Mouse (Mus musculus): ENCODE results near the gene Tmem131. TPM values are rescaled to one million over a fixed set of nuclear protein-coding genes. Genes with fewer than 3 reads are reported as not detected.
"Not testable (repeated sequence)": the region's sequence is repeated elsewhere in the genome, so short reads cannot be mapped to it uniquely, and the experiment has no call there.

Gene Tmem131
- polyA plus RNA-seq, 1 experiment from 2014 or later, result 13.1 TPM

DNA sequence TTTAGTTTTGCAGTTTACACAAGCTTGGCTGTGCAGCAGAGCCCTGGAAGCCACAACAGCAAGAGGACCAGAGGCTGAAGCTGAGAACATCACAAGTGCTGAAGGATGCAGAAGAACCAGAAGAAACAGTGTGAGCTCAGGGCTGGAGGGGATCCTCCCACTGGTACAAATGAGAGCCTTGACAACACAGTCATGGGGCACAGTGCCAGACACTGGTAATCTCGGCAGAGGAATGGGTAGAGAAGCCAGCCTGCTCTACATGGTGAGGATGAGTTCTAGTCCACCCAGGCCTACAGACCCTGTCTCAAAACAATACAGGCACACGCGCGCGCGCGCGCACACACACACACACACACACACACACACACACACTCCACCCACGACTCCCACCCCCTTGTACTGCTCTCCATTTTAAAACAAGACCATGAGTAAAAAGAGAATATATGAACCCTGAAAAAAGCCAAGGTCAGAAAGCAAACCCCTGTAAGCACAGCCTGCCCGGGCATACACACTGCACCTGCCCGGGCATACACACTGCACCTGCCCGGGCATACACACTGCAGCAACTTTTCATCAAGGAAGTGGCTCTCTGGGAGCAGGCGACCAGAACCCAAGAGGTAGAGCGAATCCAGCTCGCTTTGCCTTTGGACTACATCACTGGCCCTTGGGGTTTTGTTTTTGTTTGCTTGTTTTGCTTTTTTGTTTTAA, 39.9 kb downstream of the Tmem131 start:
- 88% methylated on average over 15 of the region's 15 CpGs for WGBS
- no peak for ATAC-seq (ENCODE audit: insufficient read depth, low FRiP score)
- H3K9me3 ChIP-seq (replicated peaks; ENCODE audit: control insufficient read depth, low read length), result no peaks in the 10 kb centered on the region
- no peaks in the 10 kb centered on the region for H3K36me3 ChIP-seq (ENCODE audit: control insufficient read depth, insufficient read depth, low read length)
- no peak overlapping the region for H3K4me2 ChIP-seq (ENCODE audit: low read depth, low read length)
- H3K4me1 ChIP-seq (ENCODE audit: control insufficient read depth, insufficient read depth, low read length), result peaks cover 16% of the 10 kb centered on the region; the same call in 1 of the 2 replicates
- H3K9ac ChIP-seq (ENCODE audit: low read length), result no peak overlapping the region
- no peak overlapping the region for H3K4me3 ChIP-seq (replicated peaks; ENCODE audit: low read length)
- H3K27me3 ChIP-seq (ENCODE audit: control insufficient read depth, insufficient read depth, low read length), result no peaks in the 10 kb centered on the region
- H3K27ac ChIP-seq (ENCODE audit: low read length), result peak overlapping the region; percentile 33; the same call in 1 of the 2 replicates

DNA sequence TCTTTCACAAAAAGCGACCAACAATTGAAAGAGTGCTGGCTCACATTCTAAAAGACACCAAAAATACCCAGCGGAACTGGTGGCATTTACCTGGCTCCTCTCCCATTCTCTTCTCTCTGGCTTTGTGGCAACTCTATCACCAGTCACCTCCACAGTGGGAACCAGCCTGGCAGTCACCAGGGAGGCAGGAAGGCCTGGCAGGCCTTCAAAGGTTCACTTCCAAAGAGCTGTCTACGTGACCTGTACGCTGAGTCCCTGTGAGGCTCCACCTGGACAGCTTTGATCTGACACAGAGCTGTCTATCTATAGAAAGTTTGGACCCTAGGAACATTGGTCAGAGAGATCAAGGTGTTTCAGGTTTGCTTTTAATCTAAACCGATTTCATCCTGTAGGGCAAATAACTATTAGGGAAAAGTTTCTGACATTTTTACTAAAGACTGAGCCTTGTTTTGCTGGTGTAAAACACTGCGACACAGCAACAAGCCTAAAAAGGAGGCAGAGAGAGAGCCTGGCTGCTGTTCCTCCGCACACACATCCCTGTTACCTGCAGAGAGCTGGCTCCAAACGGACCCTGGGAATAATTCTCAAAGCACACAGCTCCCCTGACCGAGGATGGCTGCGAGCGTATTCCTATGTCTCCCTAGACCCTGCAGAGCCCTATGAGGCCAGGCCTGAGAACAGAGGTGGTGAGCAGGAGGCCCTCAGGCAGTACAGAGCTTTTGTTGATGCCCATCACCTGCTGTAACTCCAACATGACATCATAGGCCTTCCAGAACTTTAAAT, 40.7 kb downstream of the Tmem131 start:
- Histone ChIP-seq H3K27me3 (ENCODE audit: control insufficient read depth, insufficient read depth, low read length) (no peaks in the 10 kb centered on the region), H3K9me3 (replicated peaks; ENCODE audit: control insufficient read depth, low read length) (no peaks in the 10 kb centered on the region), H3K36me3 (ENCODE audit: control insufficient read depth, insufficient read depth, low read length) (no peaks in the 10 kb centered on the region), H3K4me1 (ENCODE audit: control insufficient read depth, insufficient read depth, low read length) (peaks cover 16% of the 10 kb centered on the region; the same call in 1 of the 2 replicates), H3K27ac (ENCODE audit: low read length) (no peak overlapping the region), H3K4me3 (replicated peaks; ENCODE audit: low read length) (no peak overlapping the region), H3K4me2 (ENCODE audit: low read depth, low read length) (no peak overlapping the region), H3K9ac (ENCODE audit: low read length) (no peak overlapping the region)
- 83% methylated on average over 11 of the region's 11 CpGs for WGBS
- no peak for ATAC-seq (ENCODE audit: insufficient read depth, low FRiP score)

DNA sequence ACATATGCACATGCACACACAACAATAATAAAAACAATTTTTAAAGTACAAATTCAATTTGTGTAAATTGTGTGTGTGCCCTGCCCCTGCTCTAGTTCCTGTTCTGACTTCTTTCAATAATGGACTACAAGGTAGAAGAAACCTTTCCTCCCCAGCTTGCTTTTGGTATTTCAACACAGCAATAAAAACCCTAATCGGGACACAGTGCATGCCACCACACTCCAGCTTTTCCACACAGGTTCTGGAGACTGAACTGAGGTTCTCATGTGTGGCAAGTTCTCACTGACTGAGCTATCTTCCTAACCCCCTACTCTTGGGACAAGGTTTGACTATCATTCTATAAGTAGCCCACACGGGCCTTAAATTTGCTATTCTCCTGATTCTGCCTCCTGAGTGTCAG, 43.8 kb downstream of the Tmem131 start:
- Histone ChIP-seq H3K27me3 (ENCODE audit: control insufficient read depth, insufficient read depth, low read length) (no peaks in the 10 kb centered on the region), H3K4me1 (ENCODE audit: control insufficient read depth, insufficient read depth, low read length) (peaks cover 10% of the 10 kb centered on the region; the same call in 1 of the 2 replicates), H3K36me3 (ENCODE audit: control insufficient read depth, insufficient read depth, low read length) (no peaks in the 10 kb centered on the region), H3K9ac (ENCODE audit: low read length) (no peak overlapping the region), H3K4me3 (replicated peaks; ENCODE audit: low read length) (no peak overlapping the region), H3K9me3 (replicated peaks; ENCODE audit: control insufficient read depth, low read length) (no peaks in the 10 kb centered on the region), H3K27ac (ENCODE audit: low read length) (no peak overlapping the region), H3K4me2 (ENCODE audit: low read depth, low read length) (no peak overlapping the region)
- WGBS, result 87% methylated on average over 2 of the region's 2 CpGs
- no peak for ATAC-seq (ENCODE audit: insufficient read depth, low FRiP score)

DNA sequence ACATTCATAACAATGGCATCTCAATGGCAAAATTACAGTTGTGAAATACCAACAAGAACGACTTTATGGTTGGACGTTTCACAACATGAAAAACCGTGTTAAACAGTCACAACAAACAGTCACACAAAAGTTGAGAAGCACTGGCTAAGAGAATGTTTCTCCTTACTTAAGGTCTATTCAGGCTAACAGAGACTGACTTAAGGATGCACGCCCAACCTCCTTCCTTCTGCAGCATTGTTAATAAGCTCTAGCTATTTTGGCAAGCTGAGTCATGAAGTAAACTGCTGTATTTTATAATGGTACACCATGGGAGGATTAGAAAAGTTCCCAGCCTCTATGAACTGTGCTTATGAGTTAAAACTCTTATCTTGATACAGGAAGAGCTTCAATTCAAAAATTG, 47.0 kb downstream of the Tmem131 start:
- no peak overlapping the region for H3K4me2 ChIP-seq (ENCODE audit: low read depth, low read length)
- H3K36me3 ChIP-seq (ENCODE audit: control insufficient read depth, insufficient read depth, low read length), result no peaks in the 10 kb centered on the region
- peaks cover 2% of the 10 kb centered on the region; the same call in 1 of the 2 replicates for H3K4me1 ChIP-seq (ENCODE audit: control insufficient read depth, insufficient read depth, low read length)
- no peaks in the 10 kb centered on the region for H3K27me3 ChIP-seq (ENCODE audit: control insufficient read depth, insufficient read depth, low read length)
- no peak overlapping the region for H3K27ac ChIP-seq (ENCODE audit: low read length)
- ATAC-seq (ENCODE audit: insufficient read depth, low FRiP score), result no peak
- H3K4me3 ChIP-seq (replicated peaks; ENCODE audit: low read length), result no peak overlapping the region
- no peaks in the 10 kb centered on the region for H3K9me3 ChIP-seq (replicated peaks; ENCODE audit: control insufficient read depth, low read length)
- WGBS, result 80% methylated on average over 4 of the region's 4 CpGs
- no peak overlapping the region for H3K9ac ChIP-seq (ENCODE audit: low read length)

DNA sequence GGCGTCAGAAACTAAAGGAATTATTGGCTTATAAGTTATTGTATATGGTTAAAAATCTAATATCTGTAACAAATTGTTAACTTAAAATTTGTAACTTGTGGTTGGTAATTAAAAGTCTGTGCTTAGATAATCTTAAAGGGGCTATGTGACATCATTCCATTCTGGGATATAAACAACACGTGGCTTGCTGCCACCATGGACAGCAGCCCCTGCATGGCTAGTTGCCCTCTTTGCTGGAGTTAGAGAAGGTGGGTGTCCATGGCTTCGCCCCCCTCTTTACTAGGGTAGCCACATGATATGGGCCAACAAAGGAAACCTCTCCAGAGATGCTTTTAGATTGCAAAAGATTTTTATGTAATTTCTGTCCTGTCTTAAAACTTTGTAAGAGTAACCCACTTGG, 48.0 kb downstream of the Tmem131 start:
- 81% methylated on average over 3 of the region's 3 CpGs for WGBS
- ATAC-seq (ENCODE audit: insufficient read depth, low FRiP score), result no peak
- Histone ChIP-seq H3K27me3 (ENCODE audit: control insufficient read depth, insufficient read depth, low read length) (no peaks in the 10 kb centered on the region), H3K9ac (ENCODE audit: low read length) (no peak overlapping the region), H3K9me3 (replicated peaks; ENCODE audit: control insufficient read depth, low read length) (no peaks in the 10 kb centered on the region), H3K27ac (ENCODE audit: low read length) (no peak overlapping the region), H3K4me1 (ENCODE audit: control insufficient read depth, insufficient read depth, low read length) (peaks cover 9% of the 10 kb centered on the region; the same call in 1 of the 2 replicates), H3K4me3 (replicated peaks; ENCODE audit: low read length) (no peak overlapping the region), H3K4me2 (ENCODE audit: low read depth, low read length) (no peak overlapping the region), H3K36me3 (ENCODE audit: control insufficient read depth, insufficient read depth, low read length) (no peaks in the 10 kb centered on the region)

DNA sequence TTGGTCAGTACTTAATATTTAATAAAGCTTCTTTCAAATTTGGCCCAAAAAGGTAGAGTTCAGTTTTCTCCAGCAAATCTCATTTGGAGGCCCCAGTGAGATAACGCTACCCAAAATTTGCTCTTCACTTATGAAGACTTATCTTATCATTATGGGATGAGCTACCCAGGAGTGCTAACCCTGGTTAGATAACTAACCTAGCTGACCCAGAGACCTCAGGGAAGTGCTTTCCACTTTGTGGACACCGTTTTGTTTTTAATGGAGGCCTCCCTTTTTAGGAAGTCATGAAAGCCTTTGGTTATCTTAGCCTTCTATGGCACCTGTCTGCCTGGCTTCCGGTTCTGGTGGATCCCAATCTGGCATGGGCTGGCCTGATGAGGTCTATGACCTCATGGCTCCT, 49.3 kb downstream of the Tmem131 start:
- Histone ChIP-seq H3K4me3 (replicated peaks; ENCODE audit: low read length) (no peak overlapping the region), H3K9me3 (replicated peaks; ENCODE audit: control insufficient read depth, low read length) (no peaks in the 10 kb centered on the region), H3K27me3 (ENCODE audit: control insufficient read depth, insufficient read depth, low read length) (no peaks in the 10 kb centered on the region), H3K36me3 (ENCODE audit: control insufficient read depth, insufficient read depth, low read length) (no peaks in the 10 kb centered on the region), H3K9ac (ENCODE audit: low read length) (no peak overlapping the region), H3K27ac (ENCODE audit: low read length) (no peak overlapping the region), H3K4me2 (ENCODE audit: low read depth, low read length) (no peak overlapping the region), H3K4me1 (ENCODE audit: control insufficient read depth, insufficient read depth, low read length) (peaks cover 15% of the 10 kb centered on the region)
- ATAC-seq (ENCODE audit: insufficient read depth, low FRiP score), result no peak
- WGBS, result 93% methylated on average over 3 of the region's 3 CpGs

DNA sequence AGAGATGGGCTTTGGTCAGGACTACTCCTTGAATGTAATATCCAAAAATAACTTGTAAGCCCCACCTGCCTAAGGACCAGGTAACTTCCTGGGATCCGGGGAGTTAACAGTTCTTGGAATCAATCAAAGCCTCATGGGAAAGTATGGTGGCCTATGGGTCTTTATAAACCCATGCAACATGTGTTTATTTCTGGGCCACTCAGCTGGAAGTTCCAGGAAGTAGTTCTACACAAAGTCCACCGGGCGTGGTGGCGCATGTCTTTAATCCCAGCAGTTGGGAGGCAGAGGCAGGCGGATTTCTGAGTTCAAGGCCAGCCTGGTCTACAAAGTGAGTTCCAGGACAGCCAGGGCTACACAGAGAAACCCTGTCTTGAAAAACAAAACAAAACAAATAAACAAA, 49.7 kb downstream of the Tmem131 start:
- not testable (repeated sequence) for ATAC-seq (ENCODE audit: insufficient read depth, low FRiP score); H3K27me3 ChIP-seq (ENCODE audit: control insufficient read depth, insufficient read depth, low read length); H3K4me2 ChIP-seq (ENCODE audit: low read depth, low read length); H3K9ac ChIP-seq (ENCODE audit: low read length); H3K9me3 ChIP-seq (replicated peaks; ENCODE audit: control insufficient read depth, low read length); H3K4me3 ChIP-seq (replicated peaks; ENCODE audit: low read length); H3K27ac ChIP-seq (ENCODE audit: low read length); H3K36me3 ChIP-seq (ENCODE audit: control insufficient read depth, insufficient read depth, low read length)
- 91% methylated on average over 5 of the region's 5 CpGs for WGBS
- H3K4me1 ChIP-seq (ENCODE audit: control insufficient read depth, insufficient read depth, low read length), result peaks cover 16% of the 10 kb centered on the region

DNA sequence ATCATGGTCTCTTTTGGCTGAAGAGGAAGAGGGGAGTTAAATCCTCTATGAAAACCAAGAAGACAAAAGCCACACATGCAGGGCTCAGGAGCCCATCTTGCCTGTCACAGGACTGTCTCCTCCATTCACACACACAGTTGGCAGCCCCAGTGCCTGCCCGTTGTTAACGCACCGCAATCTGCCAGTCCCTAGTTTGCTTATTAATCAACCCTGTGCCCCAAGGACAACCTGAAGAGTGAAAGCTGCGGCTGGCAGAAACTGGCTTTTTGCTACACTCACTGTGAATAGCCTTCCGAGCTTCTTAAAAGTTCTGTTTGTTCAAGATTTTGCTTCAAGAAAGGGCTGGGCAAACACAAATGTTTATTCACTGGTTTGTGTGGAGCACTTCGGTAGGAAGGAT, 50.3 kb downstream of the Tmem131 start:
- Histone ChIP-seq H3K4me1 (ENCODE audit: control insufficient read depth, insufficient read depth, low read length) (peaks cover 19% of the 10 kb centered on the region), H3K9me3 (replicated peaks; ENCODE audit: control insufficient read depth, low read length) (no peaks in the 10 kb centered on the region), H3K27ac (ENCODE audit: low read length) (no peak overlapping the region), H3K4me3 (replicated peaks; ENCODE audit: low read length) (no peak overlapping the region), H3K4me2 (ENCODE audit: low read depth, low read length) (no peak overlapping the region), H3K9ac (ENCODE audit: low read length) (no peak overlapping the region), H3K36me3 (ENCODE audit: control insufficient read depth, insufficient read depth, low read length) (no peaks in the 10 kb centered on the region), H3K27me3 (ENCODE audit: control insufficient read depth, insufficient read depth, low read length) (no peaks in the 10 kb centered on the region)
- 58% methylated on average over 6 of the region's 6 CpGs for WGBS
- ATAC-seq (ENCODE audit: insufficient read depth, low FRiP score), result no peak

DNA sequence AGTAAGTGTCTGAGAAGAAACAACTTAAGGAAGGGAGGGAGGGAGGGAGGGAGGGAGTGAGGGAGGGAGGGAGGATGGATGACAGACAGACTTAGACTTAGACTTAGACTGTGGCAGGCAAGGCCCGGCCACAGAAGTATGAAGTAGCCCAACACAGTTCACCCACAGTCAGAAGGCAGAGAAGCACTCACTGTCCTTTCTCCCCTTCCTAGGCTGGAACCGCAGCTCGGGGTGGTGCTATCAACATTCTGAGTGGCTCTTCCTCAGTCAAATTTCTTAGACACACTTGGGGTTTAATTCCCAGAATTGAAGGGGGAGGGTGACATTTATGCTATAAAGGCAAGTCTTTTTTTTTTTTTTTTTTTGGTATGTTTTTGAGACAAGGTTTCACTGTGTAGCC, 51.0 kb downstream of the Tmem131 start:
- peaks cover 19% of the 10 kb centered on the region for H3K4me1 ChIP-seq (ENCODE audit: control insufficient read depth, insufficient read depth, low read length)
- ATAC-seq (ENCODE audit: insufficient read depth, low FRiP score), result no peak
- 79% methylated on average over 3 of the region's 3 CpGs for WGBS

More for the DNA sequence above, 51.0 kb downstream of the Tmem131 start:
- Histone ChIP-seq H3K9ac (ENCODE audit: low read length) (no peak overlapping the region), H3K27me3 (ENCODE audit: control insufficient read depth, insufficient read depth, low read length) (no peaks in the 10 kb centered on the region), H3K36me3 (ENCODE audit: control insufficient read depth, insufficient read depth, low read length) (no peaks in the 10 kb centered on the region), H3K4me2 (ENCODE audit: low read depth, low read length) (no peak overlapping the region), H3K27ac (ENCODE audit: low read length) (no peak overlapping the region), H3K4me3 (replicated peaks; ENCODE audit: low read length) (no peak overlapping the region), H3K9me3 (replicated peaks; ENCODE audit: control insufficient read depth, low read length) (no peaks in the 10 kb centered on the region)
